Mouse (Mus musculus): ENCODE data around the gene Syngr3. TPM values are rescaled to one million over a fixed set of nuclear protein-coding genes. Genes with fewer than 3 reads are reported as not detected.

Syngr3 gene
- polyA plus RNA-seq, 1 experiment from 2014 or later: 147 TPM

- Histone ChIP-seq H3K4me2 (ENCODE audit: low read length) (no peak overlapping the region), H3K36me3 (ENCODE audit: control insufficient read depth, insufficient read depth, low read length) (peaks cover 6% of the 10 kb centered on the region; the same call in 1 of the 2 replicates), H3K9me3 (ENCODE audit: control insufficient read depth, low read length) (no peaks in the 10 kb centered on the region), H3K9ac (replicated peaks; ENCODE audit: low read length) (no peak overlapping the region), H3K27me3 (ENCODE audit: control insufficient read depth, insufficient read depth, low read length) (no peaks in the 10 kb centered on the region), H3K4me3 (replicated peaks; ENCODE audit: low read depth, low read length) (no peak overlapping the region), H3K27ac (replicated peaks; ENCODE audit: low read depth, low read length) (no peak overlapping the region), H3K4me1 (ENCODE audit: control insufficient read depth, insufficient read depth, low read length) (no peaks in the 10 kb centered on the region)
- WGBS: 96% methylated on average over 15 of the region's 15 CpGs
- DNase-seq (no peak), ATAC-seq (ENCODE audit: low FRiP score, low TSS enrichment) (no peak)
Observed at GRCm38 (mm10) chr17:24640581-24640980, 49.2 kb downstream of the Syngr3 start.

- no peaks in the 10 kb centered on the region for H3K4me1 ChIP-seq (ENCODE audit: control insufficient read depth, insufficient read depth, low read length)
Observed at GRCm38 (mm10) chr17:24640119-24640518, 49.6 kb downstream of the Syngr3 start.

GRCm38 (mm10) chr17:24639571-24639988 lies 50.2 kb downstream of the Syngr3 start:
- no peaks in the 10 kb centered on the region for H3K9me3 ChIP-seq (ENCODE audit: control insufficient read depth, low read length)
- H3K4me1 ChIP-seq (ENCODE audit: control insufficient read depth, insufficient read depth, low read length): no peaks in the 10 kb centered on the region
- DNase-seq (no peak), ATAC-seq (ENCODE audit: low FRiP score, low TSS enrichment) (no peak)
- WGBS: 84% methylated on average over 5 of the region's 5 CpGs
- H3K27ac ChIP-seq (replicated peaks; ENCODE audit: low read depth, low read length): no peak overlapping the region
- no peak overlapping the region for H3K4me3 ChIP-seq (replicated peaks; ENCODE audit: low read depth, low read length)
- no peak overlapping the region for H3K4me2 ChIP-seq (ENCODE audit: low read length)
- no peak overlapping the region for H3K9ac ChIP-seq (replicated peaks; ENCODE audit: low read length)
- H3K27me3 ChIP-seq (ENCODE audit: control insufficient read depth, insufficient read depth, low read length): no peaks in the 10 kb centered on the region
- H3K36me3 ChIP-seq (ENCODE audit: control insufficient read depth, insufficient read depth, low read length): peaks cover 6% of the 10 kb centered on the region; the same call in 1 of the 2 replicates

More at GRCm38 (mm10) chr17:24640119-24640518, 49.6 kb downstream of the Syngr3 start:
- no peak overlapping the region for H3K4me2 ChIP-seq (ENCODE audit: low read length)
- H3K27ac ChIP-seq (replicated peaks; ENCODE audit: low read depth, low read length): no peak overlapping the region
- DNase-seq (no peak), ATAC-seq (ENCODE audit: low FRiP score, low TSS enrichment) (no peak)
- no peak overlapping the region for H3K4me3 ChIP-seq (replicated peaks; ENCODE audit: low read depth, low read length)
- H3K9me3 ChIP-seq (ENCODE audit: control insufficient read depth, low read length): no peaks in the 10 kb centered on the region
- WGBS: 85% methylated on average over 7 of the region's 7 CpGs
- no peaks in the 10 kb centered on the region for H3K27me3 ChIP-seq (ENCODE audit: control insufficient read depth, insufficient read depth, low read length)
- no peak overlapping the region for H3K9ac ChIP-seq (replicated peaks; ENCODE audit: low read length)
- peaks cover 6% of the 10 kb centered on the region; the same call in 1 of the 2 replicates for H3K36me3 ChIP-seq (ENCODE audit: control insufficient read depth, insufficient read depth, low read length)

- Histone ChIP-seq H3K4me2 (ENCODE audit: low read length) (no peak overlapping the region), H3K4me3 (replicated peaks; ENCODE audit: low read depth, low read length) (no peak overlapping the region), H3K4me1 (ENCODE audit: control insufficient read depth, insufficient read depth, low read length) (no peaks in the 10 kb centered on the region), H3K36me3 (ENCODE audit: control insufficient read depth, insufficient read depth, low read length) (peaks cover 6% of the 10 kb centered on the region; the same call in 1 of the 2 replicates), H3K9ac (replicated peaks; ENCODE audit: low read length) (no peak overlapping the region), H3K9me3 (ENCODE audit: control insufficient read depth, low read length) (no peaks in the 10 kb centered on the region), H3K27ac (replicated peaks; ENCODE audit: low read depth, low read length) (no peak overlapping the region), H3K27me3 (ENCODE audit: control insufficient read depth, insufficient read depth, low read length) (no peaks in the 10 kb centered on the region)
- WGBS: 82% methylated on average over 9 of the region's 9 CpGs
- no peak for DNase-seq
- ATAC-seq (ENCODE audit: low FRiP score, low TSS enrichment): no peak
Observed at GRCm38 (mm10) chr17:24638840-24639239, 50.9 kb downstream of the Syngr3 start.

- no peak for DNase-seq
- Histone ChIP-seq H3K4me2 (ENCODE audit: low read length) (no peak overlapping the region), H3K36me3 (ENCODE audit: control insufficient read depth, insufficient read depth, low read length) (peaks cover 6% of the 10 kb centered on the region; the same call in 1 of the 2 replicates), H3K4me3 (replicated peaks; ENCODE audit: low read depth, low read length) (no peak overlapping the region), H3K9ac (replicated peaks; ENCODE audit: low read length) (no peak overlapping the region), H3K4me1 (ENCODE audit: control insufficient read depth, insufficient read depth, low read length) (peaks cover under 1% of the 10 kb centered on the region; the same call in 1 of the 2 replicates), H3K27ac (replicated peaks; ENCODE audit: low read depth, low read length) (no peak overlapping the region), H3K27me3 (ENCODE audit: control insufficient read depth, insufficient read depth, low read length) (no peaks in the 10 kb centered on the region), H3K9me3 (ENCODE audit: control insufficient read depth, low read length) (no peaks in the 10 kb centered on the region)
- ATAC-seq (ENCODE audit: low FRiP score, low TSS enrichment): no peak
- 88% methylated on average over 4 of the region's 4 CpGs for WGBS
Observed at GRCm38 (mm10) chr17:24638214-24638613, 51.5 kb downstream of the Syngr3 start.

GRCm38 (mm10) chr17:24636781-24637481 lies 52.8 kb downstream of the Syngr3 start:
- Histone ChIP-seq H3K27me3 (ENCODE audit: control insufficient read depth, insufficient read depth, low read length) (no peaks in the 10 kb centered on the region), H3K4me1 (ENCODE audit: control insufficient read depth, insufficient read depth, low read length) (peaks cover 8% of the 10 kb centered on the region), H3K4me3 (replicated peaks; ENCODE audit: low read depth, low read length) (no peak overlapping the region), H3K27ac (replicated peaks; ENCODE audit: low read depth, low read length) (no peak overlapping the region), H3K9ac (replicated peaks; ENCODE audit: low read length) (no peak overlapping the region), H3K4me2 (ENCODE audit: low read length) (no peak overlapping the region), H3K36me3 (ENCODE audit: control insufficient read depth, insufficient read depth, low read length) (peaks cover 6% of the 10 kb centered on the region; the same call in 1 of the 2 replicates), H3K9me3 (ENCODE audit: control insufficient read depth, low read length) (no peaks in the 10 kb centered on the region)
- DNase-seq (no peak), ATAC-seq (ENCODE audit: low FRiP score, low TSS enrichment) (no peak)
- 60% methylated on average over 5 of the region's 5 CpGs for WGBS

GRCm38 (mm10) chr17:24635694-24636093 lies 54.1 kb downstream of the Syngr3 start:
- ATAC-seq (ENCODE audit: low FRiP score, low TSS enrichment) (no peak), DNase-seq (no peak)
- peaks cover 8% of the 10 kb centered on the region; the same call in 1 of the 2 replicates for H3K36me3 ChIP-seq (ENCODE audit: control insufficient read depth, insufficient read depth, low read length)
- no peak overlapping the region for H3K27ac ChIP-seq (replicated peaks; ENCODE audit: low read depth, low read length)
- no peak overlapping the region for H3K4me3 ChIP-seq (replicated peaks; ENCODE audit: low read depth, low read length)
- 91% methylated on average over 5 of the region's 5 CpGs for WGBS
- no peaks in the 10 kb centered on the region for H3K9me3 ChIP-seq (ENCODE audit: control insufficient read depth, low read length)
- no peak overlapping the region for H3K4me2 ChIP-seq (ENCODE audit: low read length)
- no peaks in the 10 kb centered on the region for H3K27me3 ChIP-seq (ENCODE audit: control insufficient read depth, insufficient read depth, low read length)
- peaks cover 12% of the 10 kb centered on the region for H3K4me1 ChIP-seq (ENCODE audit: control insufficient read depth, insufficient read depth, low read length)
- no peak overlapping the region for H3K9ac ChIP-seq (replicated peaks; ENCODE audit: low read length)
